Mouse (Mus musculus) MEL (cell line): ENCODE measurements around the gene Stx5a. TPM values are rescaled to one million over a fixed set of nuclear protein-coding genes. Genes with fewer than 3 reads are reported as not detected.

Source experiments
- DNase-seq: peaks from one replicate; pipeline ENCODE4 v3.0.0; 2011; ENCODE audit warnings: low read depth, low spot score
- H3K27ac ChIP-seq: 2 replicates; pipeline ENCODE4 v1.5.1; 2012; ENCODE audit warnings: low read depth, mild to moderate bottlenecking, control low read depth, low read length, moderate library complexity; ENCODE audit not compliant: control insufficient read depth
- H3K27me3 ChIP-seq, 2 experiments: fragments of 150-350 bp in 1 of 2; sonication (generic) in 1 of 2; 2 replicates each; pipeline ENCODE4 v1.6.1; 2012; ENCODE audit warnings: low read length in 2 of 2, mild to moderate bottlenecking in 2 of 2, improper control_type of control experiment in 1 of 2, moderate library complexity in 1 of 2; ENCODE audit not compliant: insufficient read depth in 2 of 2, control insufficient read depth in 1 of 2
- H3K36me3 ChIP-seq, 2 experiments: 2 replicates each; pipeline ENCODE4 v1.6.1; 2012 to 2014; ENCODE audit warnings: low read length in 2 of 2, improper control_type of control experiment in 1 of 2, inconsistent platforms in 1 of 2, mild to moderate bottlenecking in 1 of 2; ENCODE audit not compliant: insufficient read depth in 2 of 2, control insufficient read depth in 1 of 2
- H3K4me1 ChIP-seq, 2 experiments: fragments of 150-350 bp in 1 of 2; sonication (generic) in 1 of 2; 2 replicates each; pipeline ENCODE4 v1.6.1; 2012; ENCODE audit warnings: low read length in 2 of 2, improper control_type of control experiment in 1 of 2, mild to moderate bottlenecking in 1 of 2; ENCODE audit not compliant: insufficient read depth in 2 of 2, control insufficient read depth in 1 of 2
- H3K4me3 ChIP-seq, 2 experiments: fragments of 150-350 bp in 1 of 2; sonication (generic) in 1 of 2; 2 replicates each; pipeline ENCODE4 v1.5.1; 2012; ENCODE audit warnings: low read depth in 2 of 2, low read length in 2 of 2, mild to moderate bottlenecking in 2 of 2, moderate library complexity in 2 of 2, control low read depth in 1 of 2, improper control_type of control experiment in 1 of 2; ENCODE audit not compliant: control insufficient read depth in 1 of 2, insufficient read depth in 1 of 2
- H3K79me2 ChIP-seq: 2 replicates; pipeline ENCODE4 v1.6.1; 2012; ENCODE audit warnings: mild to moderate bottlenecking, low read length, moderate library complexity; ENCODE audit not compliant: control insufficient read depth, poor library complexity, insufficient read depth
- H3K9ac ChIP-seq: 2 replicates; pipeline ENCODE4 v1.6.1; 2012; ENCODE audit warnings: low read depth, mild to moderate bottlenecking, control low read depth, low read length, moderate library complexity; ENCODE audit not compliant: control insufficient read depth, poor library complexity, severe bottlenecking
- H3K9me3 ChIP-seq: fragments of 150-350 bp; sonication (generic); replicated peaks from 2 replicates; pipeline ENCODE4 v1.6.1; 2012; ENCODE audit warnings: mild to moderate bottlenecking, low read length, improper control_type of control experiment, moderate library complexity; ENCODE audit not compliant: insufficient read depth
- CTCF ChIP-seq, 3 experiments: IDR thresholded peaks in 2 of 3; conservative IDR thresholded peaks in 1 of 3; 2 replicates each; pipeline ENCODE4 v1.5.1; 2011 to 2012; ENCODE audit warnings: low read length in 3 of 3, low read depth in 2 of 3, mild to moderate bottlenecking in 2 of 3, improper control_type of control experiment in 1 of 3, inconsistent platforms in 1 of 3, mixed read lengths in 1 of 3, moderate library complexity in 1 of 3; ENCODE audit not compliant: control insufficient read depth in 1 of 3, insufficient read depth in 1 of 3, poor library complexity in 1 of 3, severe bottlenecking in 1 of 3
- E2F4 ChIP-seq: IDR thresholded peaks from 2 replicates; pipeline ENCODE4 v1.6.1; 2011; ENCODE audit warnings: low read depth, low read length, improper control_type of control experiment, borderline replicate concordance
- EP300 ChIP-seq, 2 experiments: IDR thresholded peaks; 2 replicates each; pipeline ENCODE4 v1.6.1; 2011; ENCODE audit warnings: improper control_type of control experiment in 2 of 2, low read length in 2 of 2, low read depth in 1 of 2, mild to moderate bottlenecking in 1 of 2
- ETS1 ChIP-seq: IDR thresholded peaks from 2 replicates; pipeline ENCODE4 v1.6.1; 2012; ENCODE audit warnings: low read depth, mild to moderate bottlenecking, inconsistent platforms, low read length, improper control_type of control experiment, moderate library complexity
- GATA1 ChIP-seq: IDR thresholded peaks from 2 replicates; pipeline ENCODE4 v1.6.1; 2011; ENCODE audit warnings: low read depth, low read length, improper control_type of control experiment
- MAFK ChIP-seq: IDR thresholded peaks from 2 replicates; pipeline ENCODE4 v1.6.1; 2011; ENCODE audit warnings: low read depth, mild to moderate bottlenecking, low read length, improper control_type of control experiment, borderline replicate concordance
- MAX ChIP-seq: IDR thresholded peaks from 2 replicates; pipeline ENCODE4 v1.6.1; 2011; ENCODE audit warnings: low read length, improper control_type of control experiment
- MEF2A ChIP-seq: IDR thresholded peaks from 2 replicates; pipeline ENCODE4 v1.6.1; 2014; ENCODE audit warnings: low read depth, mild to moderate bottlenecking, inconsistent platforms, low read length, improper control_type of control experiment; ENCODE audit not compliant: poor library complexity, insufficient replicate concordance, severe bottlenecking; ENCODE audit errors: extremely low read depth
- MXI1 ChIP-seq: IDR thresholded peaks from 2 replicates; pipeline ENCODE4 v1.6.1; 2011; ENCODE audit warnings: mild to moderate bottlenecking, low read depth, low read length, improper control_type of control experiment
- MYB ChIP-seq: IDR thresholded peaks from 2 replicates; pipeline ENCODE4 v1.6.1; 2011; ENCODE audit warnings: mild to moderate bottlenecking, low read depth, low read length, improper control_type of control experiment
- MYC ChIP-seq: IDR thresholded peaks from 2 replicates; pipeline ENCODE4 v1.6.1; 2011; ENCODE audit warnings: low read depth, mild to moderate bottlenecking, low read length, improper control_type of control experiment, moderate library complexity
- NELFE ChIP-seq: IDR thresholded peaks from 2 replicates; pipeline ENCODE4 v1.6.1; 2011; ENCODE audit warnings: low read depth, low read length, improper control_type of control experiment
- POLR2A ChIP-seq, 2 experiments: IDR thresholded peaks; 2 replicates each; pipeline ENCODE4 v1.6.1; 2011 to 2012; ENCODE audit warnings: low read length in 2 of 2, mild to moderate bottlenecking in 2 of 2, control low read depth in 1 of 2, improper control_type of control experiment in 1 of 2, low read depth in 1 of 2, moderate library complexity in 1 of 2; ENCODE audit not compliant: control insufficient read depth in 1 of 2, insufficient read depth in 1 of 2, poor library complexity in 1 of 2
- POLR2AphosphoS5 ChIP-seq: IDR thresholded peaks from 2 replicates; pipeline ENCODE4 v1.6.1; 2012; ENCODE audit warnings: low read depth, borderline replicate concordance, mild to moderate bottlenecking, inconsistent platforms, low read length, moderate library complexity, mixed read lengths
- RAD21 ChIP-seq: IDR thresholded peaks from 2 replicates; pipeline ENCODE4 v1.6.1; 2011; ENCODE audit warnings: mild to moderate bottlenecking, low read depth, low read length, improper control_type of control experiment
- RCOR1 ChIP-seq: IDR thresholded peaks from 2 replicates; pipeline ENCODE4 v1.6.1; 2012; ENCODE audit warnings: low read depth, mild to moderate bottlenecking, inconsistent platforms, low read length, improper control_type of control experiment
- SIN3A ChIP-seq: IDR thresholded peaks from 2 replicates; pipeline ENCODE4 v1.6.1; 2012; ENCODE audit warnings: low read length, improper control_type of control experiment, inconsistent platforms
- TAL1 ChIP-seq: IDR thresholded peaks from 2 replicates; pipeline ENCODE4 v1.6.1; 2012; ENCODE audit warnings: mild to moderate bottlenecking, inconsistent platforms, low read length, moderate library complexity, mixed read lengths
- TBP ChIP-seq: IDR thresholded peaks from 2 replicates; pipeline ENCODE4 v1.8.0; 2011; ENCODE audit warnings: low read depth, low read length, improper control_type of control experiment
- TCF12 ChIP-seq: IDR thresholded peaks from 2 replicates; pipeline ENCODE4 v1.6.1; 2014; ENCODE audit warnings: low read depth, mild to moderate bottlenecking, inconsistent platforms, low read length, improper control_type of control experiment, moderate library complexity
- USF1 ChIP-seq: IDR thresholded peaks from 2 replicates; pipeline ENCODE4 v1.6.1; 2014; ENCODE audit warnings: low read depth, mild to moderate bottlenecking, inconsistent platforms, low read length, improper control_type of control experiment, moderate library complexity
- ZKSCAN1 ChIP-seq: IDR thresholded peaks from 2 replicates; pipeline ENCODE4 v1.6.1; 2012; ENCODE audit warnings: low read depth, mild to moderate bottlenecking, inconsistent platforms, low read length, improper control_type of control experiment, moderate library complexity
- polyA plus RNA-seq, 2 experiments: library from polyadenylated mRNA; stranded (reverse) in 1 of 2; unstranded in 1 of 2; fragments of >175 nt in 1 of 2; fragments of >200 nt in 1 of 2; gene quantifications; 2 replicates each; pipeline versions ENCODE4 v1.2.1 to v1.2.4; 2012; ENCODE audit warnings: low replicate concordance in 2 of 2, low read depth in 1 of 2; ENCODE audit not compliant: insufficient read length in 2 of 2, insufficient read depth in 1 of 2, missing spikeins in 1 of 2
- total RNA-seq: library from RNA; depleted of rRNA; stranded (reverse); fragments of 300-350 nt; gene quantifications from 2 replicates; pipeline ENCODE4 v1.2.3, GENCODE M21; 2012

Stx5a gene
- total and polyA plus RNA-seq, 3 experiments, result 28.7 to 50.0 TPM; not detected in 1

GRCm38 (mm10) chr19:8758899-8759298 lies 17.7 kb downstream of the Stx5a start:
- H3K9me3 ChIP-seq, result no peaks in the 10 kb centered on the region
- peak overlapping the region; percentile 60 to 87 for H3K4me3 ChIP-seq
- H3K79me2 ChIP-seq, result peaks cover 66% of the 10 kb centered on the region
- peak; percentile 91 for DNase-seq
- peaks cover 7 to 22% of the 10 kb centered on the region in 2 experiments; a peak in 3 of 4 replicates for H3K4me1 ChIP-seq
- TF ChIP-seq ZKSCAN1, result no peak
- peak; percentile 93 for TF ChIP-seq TAL1
- TF ChIP-seq E2F4, result no peak
- peak; percentile 91 for TF ChIP-seq SIN3A
- TF ChIP-seq RCOR1, result peak; percentile 34; the same call in 1 of the 2 replicates
- TF ChIP-seq NELFE, result no peak
- peak; percentile 90 for TF ChIP-seq GATA1
- peak; percentile 91 for TF ChIP-seq MXI1
- peak; percentile 73 for TF ChIP-seq TBP
- TF ChIP-seq TCF12, result peak; percentile 84
- TF ChIP-seq MAFK, result no peak
- TF ChIP-seq ETS1, result peak; percentile 79
- no peak for TF ChIP-seq MAX
- TF ChIP-seq POLR2AphosphoS5, result no peak
- TF ChIP-seq POLR2A (IDR thresholded peaks at IDR 0.05; ENCODE audit: control insufficient read depth in 1 of 2, insufficient read depth in 1 of 2, low read depth in 1 of 2, low read length in 2 of 2, poor library complexity in 1 of 2), result peak in 1 of 2 experiments; percentile 47; a peak in 1 of 4 replicates
- peak; percentile 85 to 92 for TF ChIP-seq EP300 (IDR thresholded peaks at IDR 0.05; ENCODE audit: low read depth in 1 of 2, low read length in 2 of 2)
- no peak for TF ChIP-seq USF1
- TF ChIP-seq RAD21, result no peak
- 0 out of 2 replicates have a peak, but pooled peaks have one; percentile 49 for TF ChIP-seq MYC
- TF ChIP-seq MEF2A, result no peak
- no peak for TF ChIP-seq MYB
- peaks cover 17 to 26% of the 10 kb centered on the region in 2 experiments for H3K36me3 ChIP-seq
- H3K27me3 ChIP-seq, result no peaks in the 10 kb centered on the region
- peak overlapping the region; percentile 91 for H3K9ac ChIP-seq
- H3K27ac ChIP-seq, result peak overlapping the region; percentile 90

- TF ChIP-seq MXI1 (no peak), CTCF (IDR thresholded peaks at IDR 0.05 in 2 of 3, conservative IDR thresholded peaks at IDR 0.05 in 1 of 3; ENCODE audit: control insufficient read depth in 1 of 3, insufficient read depth in 1 of 3, low read depth in 2 of 3, low read length in 3 of 3, poor library complexity in 1 of 3, severe bottlenecking in 1 of 3) (peak; percentile 33 to 49 (median 38); a peak in 5 of 6 replicates), MYB (no peak)
- TF ChIP-seq, all 39 proteins: peak for 1
- Histone ChIP-seq H3K79me2 (peaks cover 58% of the 10 kb centered on the region), H3K27me3 (no peaks in the 10 kb centered on the region), H3K4me1 (peaks cover 7 to 13% of the 10 kb centered on the region in 2 experiments; a peak in 2 of 4 replicates), H3K27ac (no peak overlapping the region), H3K9ac (no peak overlapping the region), H3K9me3 (no peaks in the 10 kb centered on the region), H3K4me3 (no peak overlapping the region), H3K36me3 (peaks cover 19 to 31% of the 10 kb centered on the region in 2 experiments)
- DNase-seq, result no peak
Measured at GRCm38 (mm10) chr19:8760757-8761156, 19.5 kb downstream of the Stx5a start.
